Mouse (Mus musculus) thymus, postnatal 10 days (tissue): ENCODE data around the gene Dnaja3.
"Not testable (repeated sequence)": the region's sequence is repeated elsewhere in the genome, so short reads cannot be mapped to it uniquely, and the experiment has no call there.

Source experiments
- DNase-seq, 2 experiments: peaks; one replicate each; pipeline ENCODE4 v3.0.0; 2021; ENCODE audit warnings: low spot score in 2 of 2

Dnaja3 gene

GRCm38 (mm10) chr16:4722128-4722914, 82.5 kb downstream of the Dnaja3 start:
- peak in 1 of 2 experiments; percentile 29 for DNase-seq

DNA sequence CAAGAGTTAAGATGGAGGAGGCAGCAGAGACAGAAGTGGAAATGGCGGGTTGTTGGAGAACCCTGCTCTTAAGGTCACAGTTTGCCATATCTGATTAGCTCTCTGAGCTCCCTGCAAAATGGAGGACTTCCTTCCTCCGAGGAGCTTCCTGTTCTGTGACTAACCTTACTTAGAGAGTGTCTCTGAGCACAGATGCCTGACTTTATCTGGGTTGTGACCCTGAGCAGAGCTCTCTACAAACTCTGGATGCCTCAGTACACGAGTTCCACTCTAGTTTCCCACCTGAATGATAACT, 83.1 kb downstream of the Dnaja3 start:
- peak in 1 of 2 experiments; percentile 22 for DNase-seq

GRCm38 (mm10) chr16:4725266-4725665, 85.5 kb downstream of the Dnaja3 start:
- DNase-seq: no peak

GRCm38 (mm10) chr16:4725780-4726527, 86.2 kb downstream of the Dnaja3 start, which contains the start of gene Hmox2:
TSS of gene Hmox2 (plus strand) at chr16:4726361.
- peak; percentile 90 to 97 for DNase-seq

DNA sequence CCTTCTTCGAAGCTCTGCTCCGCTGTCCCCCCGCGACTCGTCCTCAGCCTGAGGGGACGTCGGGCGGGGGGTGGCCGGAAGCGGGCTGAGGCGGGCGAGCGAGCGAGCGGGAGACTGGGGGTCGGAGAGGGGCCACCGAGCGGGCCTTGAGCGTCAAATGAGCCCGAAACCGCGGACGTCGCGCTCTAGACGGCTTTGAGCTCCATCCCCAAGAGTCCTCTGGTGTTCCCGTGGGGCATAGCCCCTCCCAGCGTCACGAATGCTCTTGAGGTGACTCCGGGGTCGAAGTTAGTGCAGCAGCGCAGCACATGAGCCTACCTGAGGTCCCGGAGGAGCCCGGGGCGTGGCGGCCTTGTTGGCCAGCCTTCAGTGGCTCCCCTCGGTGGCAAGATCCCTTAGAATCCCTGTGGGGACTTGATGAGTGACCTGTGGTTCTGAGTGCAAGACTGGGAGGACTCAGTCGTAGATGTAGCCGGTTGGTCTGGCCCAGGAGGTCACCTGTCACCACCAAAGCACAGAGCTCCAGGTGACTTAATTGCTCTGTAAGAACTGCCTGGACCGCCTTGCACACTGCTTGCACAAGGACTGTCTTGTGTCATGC, 86.8 kb downstream of the Dnaja3 start:
- no peak for DNase-seq

- DNase-seq: no peak
Observed at GRCm38 (mm10) chr16:4727526-4727925, 87.7 kb downstream of the Dnaja3 start.

DNA sequence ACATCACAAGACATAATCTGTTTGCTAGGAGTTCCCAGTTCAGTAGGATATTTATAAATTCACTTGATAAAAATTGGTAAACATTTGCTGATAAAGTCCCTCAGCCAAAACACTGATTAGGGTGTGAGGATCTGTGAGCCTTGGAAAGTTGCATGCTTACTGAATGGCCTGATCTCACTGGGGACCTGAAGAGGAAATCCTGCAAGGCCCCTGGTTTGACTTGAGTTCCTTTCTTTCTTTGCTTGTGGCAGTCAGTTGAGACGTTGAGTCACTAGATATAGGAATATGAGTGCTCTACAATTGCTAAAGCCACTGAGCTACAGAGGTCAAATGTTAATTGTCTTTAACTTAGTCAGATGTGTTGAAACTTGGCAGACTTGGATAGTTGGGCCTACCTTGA, 88.2 kb downstream of the Dnaja3 start:
- DNase-seq: no peak

- DNase-seq: no peak
Observed at GRCm38 (mm10) chr16:4730776-4731358, 91.1 kb downstream of the Dnaja3 start.

GRCm38 (mm10) chr16:4736262-4736661, 96.5 kb downstream of the Dnaja3 start:
- DNase-seq: no peak

DNA sequence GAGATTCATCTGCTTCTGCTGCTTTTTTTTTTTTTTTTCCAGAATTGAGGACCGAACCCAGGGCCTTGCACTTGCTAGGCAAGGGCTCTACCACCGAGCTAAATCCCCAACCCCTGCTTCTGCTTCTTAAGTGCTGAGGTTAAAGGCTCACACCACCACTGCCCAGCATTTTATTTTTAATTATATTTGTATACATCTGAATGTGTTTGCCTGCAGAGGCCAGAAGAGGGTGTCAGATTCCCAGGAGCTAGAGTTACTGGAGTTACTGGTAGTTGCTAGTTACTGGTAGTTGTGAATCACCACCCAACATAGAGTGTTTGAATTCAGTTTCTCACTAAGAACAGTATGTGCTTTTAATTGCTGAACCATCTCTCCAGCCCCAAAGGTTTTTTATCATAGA, 100.2 kb downstream of the Dnaja3 start:
- DNase-seq: no peak

- no peak for DNase-seq
Observed at GRCm38 (mm10) chr16:4742186-4742585, 102.4 kb downstream of the Dnaja3 start.

DNA sequence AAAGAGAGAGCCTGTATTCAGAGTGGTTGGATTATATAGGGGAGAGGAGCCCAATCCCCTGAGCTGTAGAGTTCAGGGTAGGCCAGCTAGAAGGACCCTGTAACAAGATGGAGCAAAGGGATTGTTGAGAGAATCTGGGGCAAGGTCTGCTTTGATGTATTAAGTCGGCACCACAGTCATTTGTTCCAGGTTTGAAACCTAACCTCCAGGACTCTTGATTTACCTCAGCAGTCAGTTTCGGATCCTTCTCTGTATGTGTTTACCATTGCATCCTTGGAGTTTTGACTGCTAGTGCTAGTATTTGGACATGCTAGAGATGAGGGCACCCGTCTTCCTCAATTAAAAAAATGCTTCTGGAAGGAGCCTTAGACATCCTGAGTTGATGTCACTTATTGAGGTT, 112.4 kb downstream of the Dnaja3 start:
- DNase-seq: no peak

DNA sequence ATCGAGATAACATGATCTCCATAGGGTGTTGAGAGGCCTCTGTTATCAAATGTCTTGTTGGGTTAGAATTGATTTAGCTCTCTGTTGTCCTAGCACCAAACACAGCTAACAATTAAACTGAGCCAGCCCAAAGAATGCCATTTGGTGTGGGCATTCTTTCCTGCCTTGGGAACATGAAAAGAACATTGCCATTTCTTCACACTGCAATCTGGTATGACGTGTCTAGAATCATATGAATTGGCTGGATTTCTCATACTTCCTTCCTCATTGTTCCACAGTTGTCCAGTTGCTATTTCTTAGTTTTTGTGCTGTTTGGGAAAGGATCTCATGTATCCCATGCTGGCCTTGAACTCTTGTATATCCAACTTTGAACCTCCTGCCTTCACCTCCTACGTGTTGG, 114.3 kb downstream of the Dnaja3 start:
- no peak for DNase-seq

GRCm38 (mm10) chr16:4756660-4757335, 117.0 kb downstream of the Dnaja3 start:
- DNase-seq: not testable (repeated sequence)
